Mouse (Mus musculus) ES-Bruce4 (cell line): ENCODE data around the gene Dhrs2.

ENCODE experiments used
- CTCF ChIP-seq: IDR thresholded peaks from one replicate; pipeline ENCODE4 v1.8.1; 2011; ENCODE audit warnings: low read depth, low read length
- EP300 ChIP-seq: IDR thresholded peaks from 2 replicates; pipeline ENCODE4 v1.6.1; 2011; ENCODE audit warnings: low read depth, low read length; ENCODE audit not compliant: insufficient read depth
- POLR2A ChIP-seq: IDR thresholded peaks from one replicate; pipeline ENCODE4 v1.8.1; 2011; ENCODE audit warnings: low read length; ENCODE audit not compliant: insufficient read depth

- TF ChIP-seq CTCF (no peak), EP300 (no peak), POLR2A (no peak)
Observed at GRCm38 (mm10) chr14:55204544-55204943, 17.3 kb upstream of the Dhrs2 start.
